Mouse (Mus musculus): ENCODE measurements at regions not wholly inside any gene's neighbourhood (a gene's known extent, or its start where the extent isn't known, plus 50 kb on each side); places are given as distances from the start of the nearest gene placed in this dataset.
"Not testable (repeated sequence)": the region's sequence is repeated elsewhere in the genome, so short reads cannot be mapped to it uniquely, and the experiment has no call there.

DNA sequence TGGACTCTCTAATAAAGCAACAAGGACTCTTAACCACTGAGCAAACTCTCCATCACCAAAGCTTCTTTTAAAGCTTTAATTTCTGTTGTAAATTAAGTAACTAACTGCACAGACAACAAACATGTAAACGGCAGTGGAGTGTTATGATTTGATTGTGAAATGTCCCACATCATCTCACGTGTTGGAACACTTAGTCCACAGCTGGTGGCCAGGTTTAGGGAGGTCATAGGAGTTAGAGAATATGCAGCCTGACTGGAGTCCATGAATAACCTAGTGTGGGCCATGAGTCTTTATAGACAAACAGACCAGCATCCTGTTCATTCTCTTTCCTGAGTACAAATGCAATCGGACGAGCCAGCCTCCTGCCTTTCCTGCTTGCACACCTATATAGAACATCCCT is 527.3 kb upstream of the N6amt1 start:
- Histone ChIP-seq H3K4me2 (ENCODE audit: low read length) (no peak overlapping the region), H3K36me3 (ENCODE audit: control insufficient read depth, insufficient read depth, low read length) (no peaks in the 10 kb centered on the region), H3K4me3 (ENCODE audit: low read length) (no peak overlapping the region), H3K27me3 (replicated peaks; ENCODE audit: control insufficient read depth, insufficient read depth, low read length) (no peaks in the 10 kb centered on the region), H3K9me3 (ENCODE audit: control insufficient read depth, low read length) (no peaks in the 10 kb centered on the region), H3K9ac (ENCODE audit: low read depth, low read length) (no peak overlapping the region), H3K27ac (ENCODE audit: low read depth, low read length) (no peak overlapping the region), H3K4me1 (ENCODE audit: control insufficient read depth, insufficient read depth, low read depth, low read length) (no peaks in the 10 kb centered on the region)
- no peak for ATAC-seq
- WGBS = 89% methylated on average over 4 of the region's 4 CpGs

DNA sequence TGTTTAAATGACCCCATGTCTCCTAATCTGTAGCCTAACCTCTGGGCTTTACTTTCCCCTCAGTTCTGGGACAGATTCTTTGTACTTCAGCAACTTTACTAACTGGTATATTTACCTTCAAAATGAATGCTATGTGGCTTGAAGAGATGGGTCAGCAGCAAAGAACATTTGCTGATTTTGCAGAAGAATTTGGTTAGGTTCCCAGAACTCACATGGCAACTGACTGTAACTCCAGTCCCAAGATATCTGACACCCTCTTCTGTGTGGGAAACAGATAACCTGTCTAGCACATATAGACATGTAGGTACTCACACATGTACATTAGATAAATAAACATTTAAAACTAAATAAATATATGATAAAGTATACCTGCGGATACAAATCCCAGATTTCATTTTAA is 530.5 kb upstream of the N6amt1 start:
- ATAC-seq = no peak
- Histone ChIP-seq H3K27me3 (replicated peaks; ENCODE audit: control insufficient read depth, insufficient read depth, low read length) (no peaks in the 10 kb centered on the region), H3K9ac (ENCODE audit: low read depth, low read length) (no peak overlapping the region), H3K36me3 (ENCODE audit: control insufficient read depth, insufficient read depth, low read length) (no peaks in the 10 kb centered on the region), H3K4me1 (ENCODE audit: control insufficient read depth, insufficient read depth, low read depth, low read length) (no peaks in the 10 kb centered on the region), H3K27ac (ENCODE audit: low read depth, low read length) (no peak overlapping the region), H3K9me3 (ENCODE audit: control insufficient read depth, low read length) (no peaks in the 10 kb centered on the region), H3K4me2 (ENCODE audit: low read length) (no peak overlapping the region), H3K4me3 (ENCODE audit: low read length) (no peak overlapping the region)
- 85% methylated on average over 1 of the region's 1 CpGs for WGBS

DNA sequence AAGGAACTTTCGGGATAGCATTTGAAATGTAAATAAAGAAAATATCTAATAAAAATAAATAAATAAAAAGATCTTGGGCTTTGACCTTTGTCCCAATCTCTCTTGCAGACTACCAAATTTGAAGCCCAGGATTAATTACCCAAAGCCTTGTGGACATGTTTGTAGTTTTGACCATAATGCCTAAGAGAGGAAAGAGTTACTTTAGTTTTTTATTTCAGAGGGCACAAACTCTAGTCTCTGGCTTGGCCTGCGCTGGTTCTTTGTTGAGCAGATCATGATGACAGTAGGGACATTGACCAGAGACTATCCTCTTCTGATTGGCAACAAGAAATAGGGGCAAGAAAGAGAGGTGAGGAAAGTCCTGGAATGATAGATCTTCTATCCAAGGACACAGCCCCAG is 532.4 kb upstream of the N6amt1 start:
- no peaks in the 10 kb centered on the region for H3K36me3 ChIP-seq (ENCODE audit: control insufficient read depth, insufficient read depth, low read length)
- H3K27ac ChIP-seq (ENCODE audit: low read depth, low read length) = no peak overlapping the region
- ATAC-seq = no peak
- no peak overlapping the region for H3K9ac ChIP-seq (ENCODE audit: low read depth, low read length)
- no peak overlapping the region for H3K4me3 ChIP-seq (ENCODE audit: low read length)
- no peak overlapping the region for H3K4me2 ChIP-seq (ENCODE audit: low read length)
- no peaks in the 10 kb centered on the region for H3K27me3 ChIP-seq (replicated peaks; ENCODE audit: control insufficient read depth, insufficient read depth, low read length)
- no peaks in the 10 kb centered on the region for H3K4me1 ChIP-seq (ENCODE audit: control insufficient read depth, insufficient read depth, low read depth, low read length)
- no peaks in the 10 kb centered on the region for H3K9me3 ChIP-seq (ENCODE audit: control insufficient read depth, low read length)
- WGBS = 98% methylated on average over 2 of the region's 2 CpGs

- not testable (repeated sequence) for H3K9ac ChIP-seq (ENCODE audit: low read depth, low read length); H3K27ac ChIP-seq (ENCODE audit: low read depth, low read length); ATAC-seq; H3K27me3 ChIP-seq (replicated peaks; ENCODE audit: control insufficient read depth, insufficient read depth, low read length); H3K9me3 ChIP-seq (ENCODE audit: control insufficient read depth, low read length); H3K4me2 ChIP-seq (ENCODE audit: low read length); H3K36me3 ChIP-seq (ENCODE audit: control insufficient read depth, insufficient read depth, low read length); H3K4me1 ChIP-seq (ENCODE audit: control insufficient read depth, insufficient read depth, low read depth, low read length); H3K4me3 ChIP-seq (ENCODE audit: low read length)
- 70% methylated on average over 1 of the region's 1 CpGs for WGBS
Observed at GRCm38 (mm10) chr16:86818639-86819038, 535.3 kb upstream of the N6amt1 start.

DNA sequence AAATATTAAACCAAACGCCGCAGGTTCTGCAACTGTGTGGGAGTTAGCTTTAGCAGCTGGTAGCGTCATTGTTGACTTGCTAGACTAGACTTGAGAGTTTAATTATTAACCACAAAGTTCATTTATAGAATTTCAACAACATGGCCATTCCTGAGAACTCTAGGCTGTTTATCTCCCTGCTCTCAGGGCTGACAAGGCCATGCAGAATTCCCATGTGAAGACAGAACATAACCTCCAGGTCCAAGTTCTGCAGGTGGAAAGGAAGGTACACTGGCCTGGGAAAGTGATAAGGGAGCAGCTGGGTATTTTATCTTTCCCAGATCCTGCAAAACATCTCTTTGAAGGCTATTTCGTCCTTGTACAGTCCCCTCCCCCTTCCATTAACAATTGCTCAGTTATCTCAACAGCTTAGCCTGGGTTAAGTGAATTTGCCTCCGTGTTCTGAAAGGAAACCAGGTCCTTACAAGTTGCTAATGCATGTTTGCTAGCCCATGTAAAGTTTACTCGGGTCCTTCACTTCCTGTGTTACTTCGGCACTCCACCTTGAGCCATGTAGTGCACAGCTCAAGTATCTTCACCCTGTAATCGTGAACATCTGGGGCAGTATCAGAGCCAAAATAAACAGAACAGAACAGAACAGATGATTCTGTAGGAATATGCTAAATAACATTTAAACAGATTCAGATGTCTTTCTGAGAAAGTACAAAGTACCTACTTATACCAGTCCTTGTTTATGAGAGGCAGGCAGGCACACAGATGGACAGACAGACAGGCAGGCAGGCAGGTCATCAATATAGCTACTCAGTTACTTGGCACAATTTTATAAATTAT is 537.0 kb upstream of the N6amt1 start:
- Histone ChIP-seq H3K27me3 (replicated peaks; ENCODE audit: control insufficient read depth, insufficient read depth, low read length) (no peaks in the 10 kb centered on the region), H3K4me1 (ENCODE audit: control insufficient read depth, insufficient read depth, low read depth, low read length) (no peaks in the 10 kb centered on the region), H3K27ac (ENCODE audit: low read depth, low read length) (no peak overlapping the region), H3K4me2 (ENCODE audit: low read length) (no peak overlapping the region), H3K9me3 (ENCODE audit: control insufficient read depth, low read length) (no peaks in the 10 kb centered on the region), H3K4me3 (ENCODE audit: low read length) (no peak overlapping the region), H3K36me3 (ENCODE audit: control insufficient read depth, insufficient read depth, low read length) (no peaks in the 10 kb centered on the region), H3K9ac (ENCODE audit: low read depth, low read length) (no peak overlapping the region)
- 69% methylated on average over 8 of the region's 8 CpGs for WGBS
- ATAC-seq = no peak

- no peak overlapping the region for H3K9ac ChIP-seq (ENCODE audit: low read depth, low read length)
- 77% methylated on average over 2 of the region's 2 CpGs for WGBS
Observed at GRCm38 (mm10) chr16:86816006-86816405, 538.0 kb upstream of the N6amt1 start.

DNA sequence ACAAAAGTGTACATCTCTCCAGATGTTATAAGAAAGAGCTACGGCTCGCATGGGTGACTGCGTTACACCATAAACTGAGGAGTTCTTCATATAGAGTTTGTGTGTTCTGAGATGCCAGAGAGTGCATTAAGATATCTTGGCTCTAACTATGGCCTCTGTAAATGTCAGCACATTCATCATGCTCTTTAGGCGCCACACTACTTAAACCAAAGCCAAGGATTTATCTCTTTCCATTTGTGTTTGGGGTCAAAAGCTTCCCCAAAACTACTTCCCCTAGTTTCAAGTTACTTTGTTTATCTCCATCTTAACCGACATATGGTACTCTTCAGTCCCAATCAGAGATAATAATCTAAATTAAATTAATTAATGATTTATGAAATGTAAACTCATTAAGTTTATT is 541.3 kb upstream of the N6amt1 start:
- Histone ChIP-seq H3K9ac (ENCODE audit: low read depth, low read length) (no peak overlapping the region), H3K36me3 (ENCODE audit: control insufficient read depth, insufficient read depth, low read length) (no peaks in the 10 kb centered on the region), H3K4me2 (ENCODE audit: low read length) (no peak overlapping the region), H3K9me3 (ENCODE audit: control insufficient read depth, low read length) (no peaks in the 10 kb centered on the region), H3K27ac (ENCODE audit: low read depth, low read length) (no peak overlapping the region), H3K27me3 (replicated peaks; ENCODE audit: control insufficient read depth, insufficient read depth, low read length) (no peaks in the 10 kb centered on the region), H3K4me1 (ENCODE audit: control insufficient read depth, insufficient read depth, low read depth, low read length) (no peaks in the 10 kb centered on the region), H3K4me3 (ENCODE audit: low read length) (no peak overlapping the region)
- ATAC-seq = no peak
- WGBS = 86% methylated on average over 5 of the region's 5 CpGs

More at GRCm38 (mm10) chr16:86816006-86816405, 538.0 kb upstream of the N6amt1 start:
- Histone ChIP-seq H3K4me3 (ENCODE audit: low read length) (no peak overlapping the region), H3K4me1 (ENCODE audit: control insufficient read depth, insufficient read depth, low read depth, low read length) (no peaks in the 10 kb centered on the region), H3K36me3 (ENCODE audit: control insufficient read depth, insufficient read depth, low read length) (no peaks in the 10 kb centered on the region), H3K27ac (ENCODE audit: low read depth, low read length) (no peak overlapping the region), H3K27me3 (replicated peaks; ENCODE audit: control insufficient read depth, insufficient read depth, low read length) (no peaks in the 10 kb centered on the region), H3K4me2 (ENCODE audit: low read length) (no peak overlapping the region), H3K9me3 (ENCODE audit: control insufficient read depth, low read length) (no peaks in the 10 kb centered on the region)
- no peak for ATAC-seq

- H3K4me2 ChIP-seq (ENCODE audit: low read length) = no peak overlapping the region
- WGBS = 74% methylated on average over 5 of the region's 5 CpGs
- ATAC-seq = no peak
- no peaks in the 10 kb centered on the region for H3K27me3 ChIP-seq (replicated peaks; ENCODE audit: control insufficient read depth, insufficient read depth, low read length)
- H3K9ac ChIP-seq (ENCODE audit: low read depth, low read length) = no peak overlapping the region
- no peaks in the 10 kb centered on the region for H3K9me3 ChIP-seq (ENCODE audit: control insufficient read depth, low read length)
- H3K4me1 ChIP-seq (ENCODE audit: control insufficient read depth, insufficient read depth, low read depth, low read length) = no peaks in the 10 kb centered on the region
- H3K36me3 ChIP-seq (ENCODE audit: control insufficient read depth, insufficient read depth, low read length) = no peaks in the 10 kb centered on the region
- no peak overlapping the region for H3K4me3 ChIP-seq (ENCODE audit: low read length)
- H3K27ac ChIP-seq (ENCODE audit: low read depth, low read length) = no peak overlapping the region
Observed at GRCm38 (mm10) chr16:86808644-86809324, 545.2 kb upstream of the N6amt1 start.

DNA sequence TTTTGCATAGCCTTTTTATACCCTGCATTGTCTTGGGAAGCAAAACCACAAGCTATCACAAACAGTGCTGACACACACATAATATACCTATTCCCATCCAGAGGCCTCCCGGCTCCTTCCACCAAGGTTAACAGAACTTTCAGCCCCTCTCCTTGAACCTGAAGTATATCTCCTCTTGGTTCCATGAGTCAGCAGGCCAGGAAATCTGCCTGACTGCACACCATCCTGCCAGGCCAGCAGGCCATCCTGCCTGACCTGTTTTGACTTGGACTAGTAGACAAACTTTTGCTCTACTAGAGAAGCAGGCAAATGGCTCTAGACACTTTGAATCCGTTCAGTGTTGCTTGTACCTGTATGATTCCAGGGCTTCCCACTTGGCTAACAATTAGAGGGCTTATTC is 547.6 kb upstream of the N6amt1 start:
- Histone ChIP-seq H3K4me2 (ENCODE audit: low read length) (no peak overlapping the region), H3K9ac (ENCODE audit: low read depth, low read length) (no peak overlapping the region), H3K9me3 (ENCODE audit: control insufficient read depth, low read length) (no peaks in the 10 kb centered on the region), H3K27ac (ENCODE audit: low read depth, low read length) (no peak overlapping the region), H3K4me3 (ENCODE audit: low read length) (no peak overlapping the region), H3K27me3 (replicated peaks; ENCODE audit: control insufficient read depth, insufficient read depth, low read length) (no peaks in the 10 kb centered on the region), H3K36me3 (ENCODE audit: control insufficient read depth, insufficient read depth, low read length) (no peaks in the 10 kb centered on the region), H3K4me1 (ENCODE audit: control insufficient read depth, insufficient read depth, low read depth, low read length) (no peaks in the 10 kb centered on the region)
- ATAC-seq = no peak
- WGBS = 76% methylated on average over 2 of the region's 2 CpGs

All from hindbrain, embryonic 16.5 days (tissue).